Mouse (Mus musculus) MEL (cell line): Measurements from ENCODE around the gene Rbm26. TPM values are rescaled to one million over a fixed set of nuclear protein-coding genes. Genes with fewer than 3 reads are reported as not detected.

ENCODE experiments used
- DNase-seq: peaks from one replicate; pipeline ENCODE4 v3.0.0; 2011; ENCODE audit warnings: low read depth, low spot score
- H3K27ac ChIP-seq: 2 replicates; pipeline ENCODE4 v1.5.1; 2012; ENCODE audit warnings: low read depth, mild to moderate bottlenecking, control low read depth, low read length, moderate library complexity; ENCODE audit not compliant: control insufficient read depth
- H3K27me3 ChIP-seq, 2 experiments: fragments of 150-350 bp in 1 of 2; sonication (generic) in 1 of 2; 2 replicates each; pipeline ENCODE4 v1.6.1; 2012; ENCODE audit warnings: low read length in 2 of 2, mild to moderate bottlenecking in 2 of 2, improper control_type of control experiment in 1 of 2, moderate library complexity in 1 of 2; ENCODE audit not compliant: insufficient read depth in 2 of 2, control insufficient read depth in 1 of 2
- H3K36me3 ChIP-seq, 2 experiments: 2 replicates each; pipeline ENCODE4 v1.6.1; 2012 to 2014; ENCODE audit warnings: low read length in 2 of 2, improper control_type of control experiment in 1 of 2, inconsistent platforms in 1 of 2, mild to moderate bottlenecking in 1 of 2; ENCODE audit not compliant: insufficient read depth in 2 of 2, control insufficient read depth in 1 of 2
- H3K4me1 ChIP-seq, 2 experiments: fragments of 150-350 bp in 1 of 2; sonication (generic) in 1 of 2; 2 replicates each; pipeline ENCODE4 v1.6.1; 2012; ENCODE audit warnings: low read length in 2 of 2, improper control_type of control experiment in 1 of 2, mild to moderate bottlenecking in 1 of 2; ENCODE audit not compliant: insufficient read depth in 2 of 2, control insufficient read depth in 1 of 2
- H3K4me3 ChIP-seq, 2 experiments: fragments of 150-350 bp in 1 of 2; sonication (generic) in 1 of 2; 2 replicates each; pipeline ENCODE4 v1.5.1; 2012; ENCODE audit warnings: low read depth in 2 of 2, low read length in 2 of 2, mild to moderate bottlenecking in 2 of 2, moderate library complexity in 2 of 2, control low read depth in 1 of 2, improper control_type of control experiment in 1 of 2; ENCODE audit not compliant: control insufficient read depth in 1 of 2, insufficient read depth in 1 of 2
- H3K79me2 ChIP-seq: 2 replicates; pipeline ENCODE4 v1.6.1; 2012; ENCODE audit warnings: mild to moderate bottlenecking, low read length, moderate library complexity; ENCODE audit not compliant: control insufficient read depth, poor library complexity, insufficient read depth
- H3K9ac ChIP-seq: 2 replicates; pipeline ENCODE4 v1.6.1; 2012; ENCODE audit warnings: low read depth, mild to moderate bottlenecking, control low read depth, low read length, moderate library complexity; ENCODE audit not compliant: control insufficient read depth, poor library complexity, severe bottlenecking
- H3K9me3 ChIP-seq: fragments of 150-350 bp; sonication (generic); replicated peaks from 2 replicates; pipeline ENCODE4 v1.6.1; 2012; ENCODE audit warnings: mild to moderate bottlenecking, low read length, improper control_type of control experiment, moderate library complexity; ENCODE audit not compliant: insufficient read depth
- BHLHE40 ChIP-seq: IDR thresholded peaks from 2 replicates; pipeline ENCODE4 v1.6.1; 2012; ENCODE audit warnings: low read depth, mild to moderate bottlenecking, inconsistent platforms, low read length, improper control_type of control experiment, borderline replicate concordance
- CHD1 ChIP-seq: IDR thresholded peaks from 2 replicates; pipeline ENCODE4 v1.6.1; 2012; ENCODE audit warnings: low read depth, mild to moderate bottlenecking, inconsistent platforms, low read length, improper control_type of control experiment
- CTCF ChIP-seq, 3 experiments: IDR thresholded peaks in 2 of 3; conservative IDR thresholded peaks in 1 of 3; 2 replicates each; pipeline ENCODE4 v1.5.1; 2011 to 2012; ENCODE audit warnings: low read length in 3 of 3, low read depth in 2 of 3, mild to moderate bottlenecking in 2 of 3, improper control_type of control experiment in 1 of 3, inconsistent platforms in 1 of 3, mixed read lengths in 1 of 3, moderate library complexity in 1 of 3; ENCODE audit not compliant: control insufficient read depth in 1 of 3, insufficient read depth in 1 of 3, poor library complexity in 1 of 3, severe bottlenecking in 1 of 3
- E2F4 ChIP-seq: IDR thresholded peaks from 2 replicates; pipeline ENCODE4 v1.6.1; 2011; ENCODE audit warnings: low read depth, low read length, improper control_type of control experiment, borderline replicate concordance
- ELF1 ChIP-seq: IDR thresholded peaks from 2 replicates; pipeline ENCODE4 v1.6.1; 2014; ENCODE audit warnings: low read depth, mild to moderate bottlenecking, inconsistent platforms, low read length, improper control_type of control experiment, moderate library complexity
- EP300 ChIP-seq, 2 experiments: IDR thresholded peaks; 2 replicates each; pipeline ENCODE4 v1.6.1; 2011; ENCODE audit warnings: improper control_type of control experiment in 2 of 2, low read length in 2 of 2, low read depth in 1 of 2, mild to moderate bottlenecking in 1 of 2
- HCFC1 ChIP-seq: IDR thresholded peaks from 2 replicates; pipeline ENCODE4 v1.6.1; 2012; ENCODE audit warnings: low read depth, mild to moderate bottlenecking, inconsistent platforms, low read length, improper control_type of control experiment, moderate library complexity
- JUND ChIP-seq: IDR thresholded peaks from 2 replicates; pipeline ENCODE4 v1.6.1; 2011; ENCODE audit warnings: low read depth, mild to moderate bottlenecking, improper control_type of control experiment, low read length
- MAFK ChIP-seq: IDR thresholded peaks from 2 replicates; pipeline ENCODE4 v1.6.1; 2011; ENCODE audit warnings: low read depth, mild to moderate bottlenecking, low read length, improper control_type of control experiment, borderline replicate concordance
- MAX ChIP-seq: IDR thresholded peaks from 2 replicates; pipeline ENCODE4 v1.6.1; 2011; ENCODE audit warnings: low read length, improper control_type of control experiment
- MAZ ChIP-seq: IDR thresholded peaks from 2 replicates; pipeline ENCODE4 v1.6.1; 2012; ENCODE audit warnings: low read depth, mild to moderate bottlenecking, inconsistent platforms, low read length, improper control_type of control experiment
- MEF2A ChIP-seq: IDR thresholded peaks from 2 replicates; pipeline ENCODE4 v1.6.1; 2014; ENCODE audit warnings: low read depth, mild to moderate bottlenecking, inconsistent platforms, low read length, improper control_type of control experiment; ENCODE audit not compliant: poor library complexity, insufficient replicate concordance, severe bottlenecking; ENCODE audit errors: extremely low read depth
- MXI1 ChIP-seq: IDR thresholded peaks from 2 replicates; pipeline ENCODE4 v1.6.1; 2011; ENCODE audit warnings: mild to moderate bottlenecking, low read depth, low read length, improper control_type of control experiment
- MYB ChIP-seq: IDR thresholded peaks from 2 replicates; pipeline ENCODE4 v1.6.1; 2011; ENCODE audit warnings: mild to moderate bottlenecking, low read depth, low read length, improper control_type of control experiment
- MYC ChIP-seq: IDR thresholded peaks from 2 replicates; pipeline ENCODE4 v1.6.1; 2011; ENCODE audit warnings: low read depth, mild to moderate bottlenecking, low read length, improper control_type of control experiment, moderate library complexity
- NRF1 ChIP-seq: IDR thresholded peaks from 2 replicates; pipeline ENCODE4 v1.6.1; 2014; ENCODE audit warnings: low read depth, mild to moderate bottlenecking, inconsistent platforms, low read length, improper control_type of control experiment, moderate library complexity; ENCODE audit not compliant: poor library complexity, insufficient read depth, severe bottlenecking
- POLR2AphosphoS5 ChIP-seq: IDR thresholded peaks from 2 replicates; pipeline ENCODE4 v1.6.1; 2012; ENCODE audit warnings: low read depth, borderline replicate concordance, mild to moderate bottlenecking, inconsistent platforms, low read length, moderate library complexity, mixed read lengths
- RAD21 ChIP-seq: IDR thresholded peaks from 2 replicates; pipeline ENCODE4 v1.6.1; 2011; ENCODE audit warnings: mild to moderate bottlenecking, low read depth, low read length, improper control_type of control experiment
- SMC3 ChIP-seq: IDR thresholded peaks from 2 replicates; pipeline ENCODE4 v1.6.1; 2011; ENCODE audit warnings: low read depth, low read length, improper control_type of control experiment
- TAL1 ChIP-seq: IDR thresholded peaks from 2 replicates; pipeline ENCODE4 v1.6.1; 2012; ENCODE audit warnings: mild to moderate bottlenecking, inconsistent platforms, low read length, moderate library complexity, mixed read lengths
- USF2 ChIP-seq, 2 experiments: IDR thresholded peaks; 2 replicates each; pipeline ENCODE4 v1.6.1; 2011 to 2012; ENCODE audit warnings: improper control_type of control experiment in 2 of 2, low read length in 2 of 2, borderline replicate concordance in 1 of 2, inconsistent platforms in 1 of 2, low read depth in 1 of 2, mild to moderate bottlenecking in 1 of 2; ENCODE audit not compliant: insufficient read depth in 1 of 2
- ZC3H11A ChIP-seq: IDR thresholded peaks from 2 replicates; pipeline ENCODE4 v1.6.1; 2012; ENCODE audit warnings: low read depth, mild to moderate bottlenecking, inconsistent platforms, low read length, improper control_type of control experiment
- ZKSCAN1 ChIP-seq: IDR thresholded peaks from 2 replicates; pipeline ENCODE4 v1.6.1; 2012; ENCODE audit warnings: low read depth, mild to moderate bottlenecking, inconsistent platforms, low read length, improper control_type of control experiment, moderate library complexity
- polyA plus RNA-seq, 2 experiments: library from polyadenylated mRNA; stranded (reverse) in 1 of 2; unstranded in 1 of 2; fragments of >175 nt in 1 of 2; fragments of >200 nt in 1 of 2; gene quantifications; 2 replicates each; pipeline versions ENCODE4 v1.2.1 to v1.2.4; 2012; ENCODE audit warnings: low replicate concordance in 2 of 2, low read depth in 1 of 2; ENCODE audit not compliant: insufficient read length in 2 of 2, insufficient read depth in 1 of 2, missing spikeins in 1 of 2
- total RNA-seq: library from RNA; depleted of rRNA; stranded (reverse); fragments of 300-350 nt; gene quantifications from 2 replicates; pipeline ENCODE4 v1.2.3, GENCODE M21; 2012

Rbm26 gene
- total and polyA plus RNA-seq, 3 experiments, result 27.7 to 55.9 (median 47.8) TPM

GRCm38 (mm10) chr14:105198401-105198800 lies 21.3 kb upstream of the Rbm26 start:
- TF ChIP-seq TAL1 (no peak), ZKSCAN1 (no peak), CTCF (IDR thresholded peaks at IDR 0.05 in 2 of 3, conservative IDR thresholded peaks at IDR 0.05 in 1 of 3; ENCODE audit: control insufficient read depth in 1 of 3, insufficient read depth in 1 of 3, low read depth in 2 of 3, low read length in 3 of 3, poor library complexity in 1 of 3, severe bottlenecking in 1 of 3) (peak; percentile 50 to 62 (median 51)), NRF1 (no peak), MAX (no peak), MAFK (no peak), ELF1 (no peak), E2F4 (no peak), MXI1 (no peak), MYB (no peak), CHD1 (no peak), MYC (no peak), SMC3 (peak; percentile 55), EP300 (IDR thresholded peaks at IDR 0.05; ENCODE audit: low read depth in 1 of 2, low read length in 2 of 2) (no peak), MAZ (no peak), USF2 (IDR thresholded peaks at IDR 0.05; ENCODE audit: borderline replicate concordance in 1 of 2, insufficient read depth in 1 of 2, low read depth in 1 of 2, low read length in 2 of 2) (no peak), MEF2A (no peak), BHLHE40 (no peak), JUND (no peak), POLR2AphosphoS5 (no peak), HCFC1 (no peak), ZC3H11A (no peak), RAD21 (peak; percentile 34)
- Histone ChIP-seq H3K4me3 (no peak overlapping the region), H3K36me3 (peaks cover 0 to 2% of the 10 kb centered on the region in 2 experiments; a peak in 1 of 4 replicates), H3K4me1 (peaks cover 0 to 2% of the 10 kb centered on the region in 2 experiments; a peak in 1 of 4 replicates), H3K79me2 (no peaks in the 10 kb centered on the region), H3K9me3 (no peaks in the 10 kb centered on the region), H3K27me3 (no peaks in the 10 kb centered on the region), H3K27ac (no peak overlapping the region), H3K9ac (no peak overlapping the region)
- peak; percentile 63 for DNase-seq
